Mouse (Mus musculus): ENCODE results near the gene Olfr738. TPM values are rescaled to one million over a fixed set of nuclear protein-coding genes. Genes with fewer than 3 reads are reported as not detected.

Gene Olfr738
- not detected for total RNA-seq (2021)
- polyA plus RNA-seq (2012; rRNA removed) = not detected in 2 replicates
- long read RNA-seq = 0 reads

- no peak for DNase-seq
Observed at GRCm38 (mm10) chr14:50407268-50407667, at the start of gene Olfr738. TSS of gene Olfr738 (plus strand) at chr14:50407568.

- DNase-seq = no peak
Observed at GRCm38 (mm10) chr14:50357593-50357992, 49.8 kb upstream of the Olfr738 start, which contains the start of gene Tlr11. TSS of gene Tlr11 (plus strand) at chr14:50357914.

GRCm38 (mm10) chr14:50360480-50360879 lies 46.9 kb upstream of the Olfr738 start:
- no peak for DNase-seq

GRCm38 (mm10) chr14:50363561-50363960 lies 43.8 kb upstream of the Olfr738 start:
- no peak for DNase-seq

GRCm38 (mm10) chr14:50380863-50381262 lies 26.5 kb upstream of the Olfr738 start, which contains the start of gene Olfr736:
TSS of gene Olfr736 (plus strand) at chr14:50381163.
- DNase-seq = no peak

GRCm38 (mm10) chr14:50418326-50418725 lies 11.0 kb downstream of the Olfr738 start, which contains the start of gene Olfr739:
TSS of gene Olfr739 (plus strand) at chr14:50418626.
- DNase-seq = no peak

GRCm38 (mm10) chr14:50445245-50445644 lies 37.9 kb downstream of the Olfr738 start, which contains the start of gene Olfr740:
TSS of gene Olfr740 (plus strand) at chr14:50445545.
- DNase-seq = no peak

Other genes starting within 250 kb of the Olfr738 start
- gene Olfr730, start 219.4 kb upstream of the Olfr738 start, total RNA-seq (2021) = not detected
- not detected in 2 replicates for gene Olfr730, start 219.4 kb upstream of the Olfr738 start, polyA plus RNA-seq (2012; rRNA removed)
- not detected for gene Olfr731, start 165.7 kb upstream of the Olfr738 start, total RNA-seq (2021)
- gene Olfr731, start 165.7 kb upstream of the Olfr738 start, polyA plus RNA-seq (2012; rRNA removed) = not detected in 2 replicates
- gene Olfr732, start 123.4 kb upstream of the Olfr738 start, total RNA-seq (2021) = under 1 TPM in 1 of 2 experiments, not detected in 1; 0.10 TPM
- not detected in 2 replicates for gene Olfr732, start 123.4 kb upstream of the Olfr738 start, polyA plus RNA-seq (2012; rRNA removed)
- not detected for gene Olfr733, start 106.0 kb upstream of the Olfr738 start, total RNA-seq (2021)
- not detected in 2 replicates for gene Olfr733, start 106.0 kb upstream of the Olfr738 start, polyA plus RNA-seq (2012; rRNA removed)
- not detected for gene Olfr734, start 80.8 kb upstream of the Olfr738 start, total RNA-seq (2021)
- not detected in 2 replicates for gene Olfr734, start 80.8 kb upstream of the Olfr738 start, polyA plus RNA-seq (2012; rRNA removed)
- under 1 TPM in 1 of 2 experiments, not detected in 1; 0.21 TPM for gene Olfr735, start 58.7 kb upstream of the Olfr738 start, total RNA-seq (2021)
- gene Olfr735, start 58.7 kb upstream of the Olfr738 start, polyA plus RNA-seq (2012; rRNA removed) = not detected in 2 replicates
- gene Tlr11, start 49.7 kb upstream of the Olfr738 start, total RNA-seq (2021) = under 1 TPM; 0.17 to 0.21 TPM
- 0.08 and 0.11 TPM in 2 replicates for gene Tlr11, start 49.7 kb upstream of the Olfr738 start, polyA plus RNA-seq (2012; rRNA removed)
- not detected for gene Olfr736, start 26.4 kb upstream of the Olfr738 start, total RNA-seq (2021)
- gene Olfr736, start 26.4 kb upstream of the Olfr738 start, polyA plus RNA-seq (2012; rRNA removed) = not detected in 2 replicates
- gene Olfr739, start 11.1 kb downstream of the Olfr738 start, total RNA-seq (2021) = not detected
- gene Olfr739, start 11.1 kb downstream of the Olfr738 start, polyA plus RNA-seq (2012; rRNA removed) = not detected in 2 replicates
- gene Olfr740, start 38.0 kb downstream of the Olfr738 start, total RNA-seq (2021) = not detected
- not detected in 2 replicates for gene Olfr740, start 38.0 kb downstream of the Olfr738 start, polyA plus RNA-seq (2012; rRNA removed)
- gene Olfr741, start 65.2 kb downstream of the Olfr738 start, total RNA-seq (2021) = not detected
- gene Olfr741, start 65.2 kb downstream of the Olfr738 start, polyA plus RNA-seq (2012; rRNA removed) = not detected in 2 replicates
- gene Olfr742, start 96.0 kb downstream of the Olfr738 start, total RNA-seq (2021) = not detected
- not detected in 2 replicates for gene Olfr742, start 96.0 kb downstream of the Olfr738 start, polyA plus RNA-seq (2012; rRNA removed)
- not detected for gene Olfr743, start 114.3 kb downstream of the Olfr738 start, total RNA-seq (2021)
- gene Olfr743, start 114.3 kb downstream of the Olfr738 start, polyA plus RNA-seq (2012; rRNA removed) = not detected in 2 replicates
- gene Olfr744, start 207.3 kb downstream of the Olfr738 start, total RNA-seq (2021) = not detected
- gene Olfr744, start 207.3 kb downstream of the Olfr738 start, polyA plus RNA-seq (2012; rRNA removed) = not detected in 2 replicates
- not detected for gene Olfr745, start 231.8 kb downstream of the Olfr738 start, total RNA-seq (2021)
- not detected in 2 replicates for gene Olfr745, start 231.8 kb downstream of the Olfr738 start, polyA plus RNA-seq (2012; rRNA removed)
- not detected for gene Olfr746, start 239.5 kb downstream of the Olfr738 start, total RNA-seq (2021)
- gene Olfr746, start 239.5 kb downstream of the Olfr738 start, polyA plus RNA-seq (2012; rRNA removed) = not detected in 2 replicates